Comparison of ENCODE assay signal across 7 mouse cellular contexts in genomic region chr19:58918597-58918996, GRCm38 (mm10). TPM values are rescaled to one million over a fixed set of nuclear protein-coding genes. Genes with fewer than 3 reads are reported as not detected.
A peak's percentile ranks its signal among the peaks of the same experiment; 100 is the strongest.
DNase-seq lines count a peak whose midpoint lies in the region; ATAC-seq and TF ChIP-seq lines count a peak whose summit lies in the region.

No protein-coding gene starts in this region.

- no peak for DNase-seq in spleen, adult 2 months (ENCODE audit: low read depth in 1 of 2, low spot score in 2 of 2)
- no peak for DNase-seq in spleen, adult 12 weeks (ENCODE audit: low spot score)
- no peak for DNase-seq in right cerebral cortex, postnatal 10 days (ENCODE audit: low spot score in 2 of 2)
- DNase-seq in frontal cortex, postnatal 36 days (ENCODE audit: low spot score in 2 of 2) = no peak
- no peak for DNase-seq in right cerebral cortex, postnatal 36 days (ENCODE audit: low spot score in 2 of 2)

- no peak for TF ChIP-seq CTCF in spleen, adult 2 months (IDR thresholded peaks at IDR 0.05; ENCODE audit: extremely low read depth, insufficient read depth, insufficient read length, insufficient replicate concordance)

- H3K9ac ChIP-seq in forebrain, embryonic 12.5 days = no peak overlapping the region
- H3K9ac ChIP-seq in liver, embryonic 15.5 days = no peak overlapping the region

- ATAC-seq in forebrain, embryonic 12.5 days (ENCODE audit: low FRiP score) = no peak
- ATAC-seq in liver, embryonic 15.5 days (ENCODE audit: insufficient read depth) = no peak

- peak overlapping the region; percentile 37 for H3K4me2 ChIP-seq in forebrain, embryonic 12.5 days
- peak overlapping the region; percentile 43 for H3K4me2 ChIP-seq in liver, embryonic 15.5 days

- H3K9me3 ChIP-seq in forebrain, embryonic 12.5 days = no peaks in the 10 kb centered on the region
- no peaks in the 10 kb centered on the region for H3K9me3 ChIP-seq in liver, embryonic 15.5 days (replicated peaks)

- no peak overlapping the region for H3K27ac ChIP-seq in spleen, adult 2 months (ENCODE audit: insufficient read depth, low read length)
- H3K27ac ChIP-seq in forebrain, embryonic 12.5 days = no peak overlapping the region
- no peak overlapping the region for H3K27ac ChIP-seq in liver, embryonic 15.5 days (replicated peaks)

- no peaks in the 10 kb centered on the region for H3K4me1 ChIP-seq in spleen, adult 2 months (ENCODE audit: control insufficient read depth, insufficient read depth, insufficient read length)
- H3K4me1 ChIP-seq in forebrain, embryonic 12.5 days = peaks cover 15% of the 10 kb centered on the region
- H3K4me1 ChIP-seq in liver, embryonic 15.5 days (replicated peaks) = no peaks in the 10 kb centered on the region

- H3K27me3 ChIP-seq in spleen, adult 2 months (ENCODE audit: control insufficient read depth, insufficient read depth, low read length) = no peaks in the 10 kb centered on the region
- peaks cover 88% of the 10 kb centered on the region for H3K27me3 ChIP-seq in forebrain, embryonic 12.5 days
- H3K27me3 ChIP-seq in liver, embryonic 15.5 days = peaks cover 12% of the 10 kb centered on the region; the same call in 1 of the 2 replicates

- WGBS in spleen, adult 2 months = 12% methylated on average over 11 of the region's 11 CpGs
- 6% methylated on average over 11 of the region's 11 CpGs for WGBS in forebrain, embryonic 12.5 days
- 7% methylated on average over 11 of the region's 11 CpGs for WGBS in liver, embryonic 15.5 days (ENCODE audit: insufficient replicate concordance)

- no peak for TF ChIP-seq POLR2A in spleen, adult 2 months (IDR thresholded peaks at IDR 0.05; ENCODE audit: low read depth, low read length)

- H3K4me3 ChIP-seq in spleen, adult 2 months (ENCODE audit: extremely low read depth, insufficient read depth, insufficient read length) = peak overlapping the region; percentile 6; the same call in 1 of the 2 replicates
- H3K4me3 ChIP-seq in forebrain, embryonic 12.5 days (replicated peaks) = peak overlapping the region; percentile 8; the same call in 1 of the 2 replicates
- peak overlapping the region; percentile 25 for H3K4me3 ChIP-seq in liver, embryonic 15.5 days (replicated peaks)

- no peaks in the 10 kb centered on the region for H3K36me3 ChIP-seq in spleen, adult 2 months (ENCODE audit: control insufficient read depth, insufficient read depth, low read length)
- H3K36me3 ChIP-seq in forebrain, embryonic 12.5 days (replicated peaks) = no peaks in the 10 kb centered on the region
- no peaks in the 10 kb centered on the region for H3K36me3 ChIP-seq in liver, embryonic 15.5 days (replicated peaks)

RNA-seq across cellular contexts. Expression of gene Eno4, which starts 24.6 kb away (rescaled TPM):
- 0.08 TPM in 1 of 2 replicates, not detected in the other for polyA plus RNA-seq in spleen, adult 2 months (2012; rRNA removed)
- 0.79 and 1.6 TPM in 2 replicates for polyA plus RNA-seq in forebrain, embryonic 12.5 days (2016; fragmentation: Nextera tagmentation; extraction: Ambion mirVana)
- not detected in 2 replicates for polyA plus RNA-seq in liver, embryonic 15.5 days (2015; fragmentation: Nextera tagmentation; extraction: Ambion mirVana)

RNA-seq across cellular contexts. Expression of gene Hspa12a, which starts 24.9 kb away (rescaled TPM):
- 3.7 TPM in 2 replicates for polyA plus RNA-seq in spleen, adult 2 months (2012; rRNA removed)
- polyA plus RNA-seq in forebrain, embryonic 12.5 days (2016; fragmentation: Nextera tagmentation; extraction: Ambion mirVana) = 17.0 and 18.1 TPM in 2 replicates
- 0.33 and 0.39 TPM in 2 replicates for polyA plus RNA-seq in liver, embryonic 15.5 days (2015; fragmentation: Nextera tagmentation; extraction: Ambion mirVana)
